Mouse (Mus musculus): ENCODE measurements around the gene 2300002M23Rik.

2300002M23Rik gene

DNA sequence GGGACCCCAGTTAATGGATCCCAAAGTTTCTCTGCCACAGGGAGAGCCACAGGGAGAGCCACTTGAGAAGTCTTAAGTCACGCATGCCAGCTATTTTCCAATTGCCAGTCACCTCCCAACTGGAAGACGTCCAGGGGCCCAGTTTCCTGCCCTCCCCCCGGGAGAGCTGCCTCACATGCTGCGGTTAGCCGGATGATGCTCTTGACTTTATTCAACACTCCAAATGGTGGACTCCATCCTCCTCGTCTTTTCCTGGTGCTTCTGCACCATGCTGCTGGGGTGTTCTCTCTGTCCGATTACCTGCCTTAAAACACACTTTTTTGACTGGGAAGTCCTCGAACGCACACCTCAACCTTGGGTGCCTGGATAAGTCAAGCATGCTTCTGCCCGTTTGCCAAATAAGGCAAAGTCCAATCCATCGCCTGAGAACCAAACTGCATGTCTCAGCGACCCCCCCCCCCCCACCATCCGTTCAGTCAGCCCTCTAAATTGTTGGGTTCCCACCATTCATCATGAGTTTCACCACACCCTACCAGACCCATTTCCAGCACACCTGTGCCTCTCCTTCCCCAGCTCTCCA lies 11.0 kb upstream of the 2300002M23Rik start:
- DNase-seq (ENCODE audit: low read depth): no peak

DNA sequence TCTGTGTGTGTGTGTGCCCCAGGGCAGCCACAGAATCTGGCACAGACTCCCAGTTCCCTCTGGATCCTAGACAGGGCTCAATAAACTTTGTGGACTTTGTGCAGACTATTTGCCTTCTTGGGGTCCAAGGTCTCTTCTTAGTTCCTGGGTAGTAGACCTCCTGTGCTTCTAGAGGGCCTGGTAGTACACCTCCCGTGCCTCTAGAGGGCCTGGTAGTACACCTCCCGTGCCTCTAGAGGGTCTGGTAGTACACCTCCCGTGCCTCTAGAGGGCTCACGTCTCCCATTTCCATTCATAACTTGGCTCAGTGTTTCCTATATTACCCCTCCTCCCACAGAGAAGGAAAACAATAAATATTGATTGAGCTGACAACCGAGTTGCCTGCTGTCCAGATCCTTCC lies 10.4 kb upstream of the 2300002M23Rik start:
- DNase-seq (ENCODE audit: low read depth): peak; percentile 67

DNA sequence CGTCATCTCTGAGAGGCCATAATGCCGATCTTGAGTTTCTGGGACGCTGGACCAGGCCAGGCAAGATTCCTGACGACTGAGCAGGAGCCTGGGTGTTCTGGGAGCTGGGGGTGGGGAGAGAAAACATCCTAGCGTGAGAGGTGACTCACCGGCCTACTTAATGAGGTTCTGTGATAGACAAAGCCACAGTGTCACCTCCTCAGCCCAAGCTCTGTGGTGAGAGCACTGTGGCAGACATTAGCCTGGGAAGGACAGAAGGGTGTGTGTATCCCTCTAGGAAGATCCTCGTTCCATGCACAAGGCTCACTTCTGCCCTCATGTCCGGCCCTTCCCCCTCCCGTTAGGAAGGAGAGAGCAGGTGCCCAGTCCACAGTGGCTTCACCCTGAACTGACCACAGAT lies 9.9 kb upstream of the 2300002M23Rik start:
- DNase-seq (ENCODE audit: low read depth): no peak

DNA sequence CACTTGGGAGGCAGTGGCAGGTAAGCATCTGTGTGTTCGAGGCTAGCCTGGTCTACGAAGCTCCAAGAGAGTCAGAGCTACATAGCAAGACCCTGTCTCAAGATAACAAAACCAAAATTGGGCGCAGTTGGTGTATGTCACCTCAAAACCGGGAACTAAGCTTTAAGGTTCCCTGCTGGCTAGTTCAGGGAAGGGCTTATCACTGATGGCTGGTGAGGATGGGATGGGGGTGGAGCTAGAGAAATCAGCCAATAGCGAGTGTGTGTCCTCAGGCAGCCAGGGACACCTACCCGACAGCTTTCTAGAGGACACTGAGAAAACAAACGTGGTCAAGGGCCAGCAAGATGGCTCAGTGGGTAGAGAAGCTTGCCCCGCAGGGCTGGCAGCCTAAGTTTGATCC lies 9.0 kb upstream of the 2300002M23Rik start:
- no peak for DNase-seq (ENCODE audit: low read depth)

DNA sequence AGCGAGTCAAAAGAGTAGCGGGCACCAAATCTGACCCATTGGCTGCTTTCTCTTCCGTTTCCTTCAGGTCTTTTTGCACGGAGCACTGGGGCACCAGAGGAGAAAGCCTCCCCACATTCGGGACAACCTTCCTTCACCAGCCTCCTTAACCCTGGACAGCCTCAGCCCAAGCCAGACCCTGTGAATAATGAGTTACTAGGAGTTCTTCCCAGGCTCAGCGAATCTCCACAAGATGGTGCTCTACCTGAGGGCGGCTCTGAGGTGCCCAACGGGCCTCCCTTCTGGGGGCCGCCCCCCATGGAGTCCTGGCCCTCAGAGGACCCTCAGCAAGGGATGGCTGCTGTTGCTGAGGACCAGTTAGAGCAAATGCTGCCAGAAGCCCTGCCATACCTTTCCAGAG lies 517 bp downstream of the 2300002M23Rik start:
- no peak for DNase-seq (ENCODE audit: low read depth)

DNA sequence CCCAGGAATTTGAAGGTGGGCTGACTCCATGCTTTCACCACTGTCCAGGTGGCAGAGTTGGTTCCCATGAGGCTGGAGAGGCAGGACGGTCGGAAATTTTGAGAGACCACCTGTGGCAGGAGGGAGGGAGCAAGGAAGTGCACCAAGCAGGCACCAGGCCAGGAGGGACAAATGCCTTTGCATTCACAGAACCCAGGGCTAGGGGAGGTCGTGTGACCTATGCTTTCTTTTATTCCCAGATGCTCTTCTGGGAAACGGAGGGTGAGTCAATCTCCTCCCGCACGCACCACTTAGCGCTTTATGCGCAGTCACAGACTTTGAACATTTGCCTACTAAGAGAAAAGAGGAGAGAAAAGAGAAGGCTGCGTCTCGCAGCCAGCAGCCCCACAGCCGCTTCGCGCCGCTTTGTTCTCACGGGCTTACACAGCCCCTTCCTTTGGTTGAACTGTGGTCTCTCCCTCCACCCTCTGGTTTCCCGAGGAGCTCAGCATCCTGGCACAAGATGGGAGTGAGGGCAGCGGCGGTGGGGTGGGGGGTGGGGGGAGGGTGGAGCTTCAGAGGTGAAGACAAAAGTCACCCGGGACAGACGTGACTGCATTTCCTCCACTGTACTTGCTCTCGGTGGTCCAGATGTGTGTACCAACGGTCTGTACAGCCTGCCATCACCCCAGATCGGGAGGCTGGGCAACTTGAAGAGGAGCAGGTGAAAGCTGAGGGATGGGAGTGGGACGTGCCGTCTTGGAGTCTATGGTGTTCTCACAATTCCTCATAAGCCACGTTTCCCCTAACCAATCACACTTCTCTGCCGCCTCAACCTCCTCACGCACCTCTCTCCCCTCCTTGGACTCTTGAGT lies 2.1 kb downstream of the 2300002M23Rik start:
- peak; percentile 33 for DNase-seq (ENCODE audit: low read depth)

DNA sequence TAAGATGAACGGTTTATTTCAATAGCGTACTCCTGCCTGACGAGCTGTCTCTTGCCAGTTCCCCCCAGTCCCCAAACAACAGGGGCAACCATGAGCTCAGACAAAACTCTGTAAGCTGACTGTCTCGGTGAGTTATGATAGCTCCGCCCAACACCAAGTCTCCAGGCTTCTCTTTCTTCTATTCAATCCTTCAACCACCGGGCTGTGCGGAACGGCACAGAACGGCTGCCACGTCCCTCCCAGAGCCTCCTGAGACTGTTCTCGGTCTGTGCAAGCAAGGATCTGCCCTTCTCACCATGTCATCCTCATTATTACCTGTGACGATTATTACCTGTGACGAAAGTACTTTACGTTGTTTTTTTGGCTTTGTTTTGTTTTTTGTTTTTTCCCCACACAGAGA lies 3.6 kb downstream of the 2300002M23Rik start:
- DNase-seq (ENCODE audit: low read depth): no peak

DNA sequence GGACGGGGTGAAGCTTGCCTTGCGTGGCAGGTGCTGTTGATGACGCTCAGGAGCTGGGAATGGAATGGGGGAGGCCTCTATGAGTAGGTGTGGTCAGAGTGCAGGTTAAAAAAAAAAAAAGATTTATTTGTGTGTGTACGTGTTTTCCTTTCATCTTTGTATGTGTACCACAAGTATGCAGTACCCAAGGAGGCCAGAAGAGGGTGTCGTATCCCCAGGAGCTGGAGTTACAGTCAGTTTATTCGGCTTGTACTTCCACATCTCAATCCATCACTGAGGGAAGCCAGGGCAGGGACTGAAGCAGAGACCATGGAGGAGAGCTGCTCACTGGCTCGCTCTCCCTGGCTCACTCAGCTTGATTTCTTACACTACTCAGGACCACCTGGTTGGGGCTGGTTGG lies 4.2 kb downstream of the 2300002M23Rik start:
- DNase-seq (ENCODE audit: low read depth): no peak

DNA sequence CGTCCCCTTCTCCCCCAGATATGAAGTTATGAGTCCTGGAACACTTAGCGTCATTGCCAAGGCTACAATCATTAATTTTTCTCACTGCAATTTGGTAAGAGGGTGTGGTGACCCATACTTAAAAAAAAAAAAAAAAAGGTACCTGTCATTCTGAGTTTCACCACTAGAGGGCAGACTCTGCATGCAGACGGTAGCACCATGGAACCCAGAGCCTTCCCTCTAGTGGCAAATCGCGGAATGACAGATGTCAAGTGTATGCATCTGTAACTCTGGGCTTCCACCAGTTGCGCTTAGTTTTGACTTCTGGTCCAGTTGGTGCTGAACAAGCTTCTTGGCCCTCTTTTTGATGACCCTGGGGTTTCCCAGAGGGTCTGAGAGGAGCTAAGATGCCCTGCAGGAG lies 11.0 kb downstream of the 2300002M23Rik start:
- DNase-seq (ENCODE audit: low read depth): peak; percentile 97

DNA sequence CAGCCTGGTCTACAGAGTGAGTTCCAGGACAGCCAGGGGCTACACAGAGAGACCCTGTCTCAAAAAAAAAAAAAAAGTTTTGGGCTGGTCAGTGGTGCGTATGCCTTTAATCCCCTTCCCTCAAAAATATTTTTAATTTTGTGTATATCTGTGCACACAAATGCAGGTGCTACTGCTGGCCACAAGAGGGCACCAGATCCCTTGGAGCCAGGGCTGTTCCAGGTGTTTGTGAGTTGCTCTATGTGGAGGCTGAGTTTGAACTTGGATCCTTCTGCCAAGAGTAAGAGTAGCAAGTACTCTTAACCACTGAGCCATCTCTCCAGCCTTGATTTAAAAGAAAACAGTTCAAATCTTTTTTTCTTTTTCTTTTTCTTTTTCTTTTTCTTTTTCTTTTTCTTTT lies 15.7 kb downstream of the 2300002M23Rik start:
- DNase-seq (ENCODE audit: low read depth): peak; percentile 32

DNA sequence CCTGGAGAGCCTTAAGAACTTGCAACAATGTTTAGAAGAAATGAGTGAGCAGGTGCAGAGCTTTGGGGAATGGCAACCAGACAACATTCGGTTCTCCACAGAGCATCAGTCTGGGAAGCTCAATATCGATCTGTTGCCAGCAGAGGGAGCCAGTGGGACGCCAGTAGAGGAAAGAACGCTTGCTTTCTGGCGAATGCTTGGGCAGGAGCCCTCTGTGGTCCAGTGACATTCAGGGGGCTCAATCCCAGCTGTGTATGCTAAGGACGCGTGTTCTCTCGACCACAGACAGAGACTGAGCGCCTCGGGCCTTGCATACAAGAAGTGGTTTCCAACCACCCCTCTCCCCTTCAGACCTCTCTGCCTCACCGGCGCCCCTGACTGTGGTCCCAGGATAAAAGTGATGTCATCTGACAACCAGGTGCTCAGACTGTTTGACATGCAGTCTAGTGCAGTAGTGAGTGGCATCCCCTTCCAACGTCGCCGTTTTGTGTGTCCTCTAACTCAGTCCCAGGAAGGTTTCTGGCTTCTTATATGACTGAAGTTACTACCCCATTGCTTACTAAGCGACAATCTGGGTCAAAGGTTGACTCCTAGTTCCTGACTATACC lies 17.2 kb downstream of the 2300002M23Rik start:
- DNase-seq (ENCODE audit: low read depth): peak; percentile 86

DNA sequence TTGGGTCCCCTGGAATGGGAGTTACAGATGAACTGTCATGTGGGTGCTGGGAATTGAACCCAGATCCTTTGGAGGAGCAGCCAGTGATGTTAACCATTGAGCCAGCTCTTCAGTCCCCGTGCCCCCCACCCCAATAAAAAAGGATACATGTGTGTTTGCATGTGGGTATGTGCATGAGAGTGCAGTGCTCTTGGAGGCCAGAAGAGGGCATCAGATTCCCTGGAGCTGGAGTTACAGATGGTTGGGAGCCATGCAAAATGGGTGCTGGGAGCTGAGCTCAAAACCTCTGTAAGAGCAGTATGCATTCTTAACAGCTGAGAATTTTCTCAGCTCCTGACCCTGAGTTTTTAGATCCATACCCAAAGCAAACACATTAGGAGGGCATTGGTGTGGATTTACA lies 20.0 kb downstream of the 2300002M23Rik start:
- no peak for DNase-seq (ENCODE audit: low read depth)

DNA sequence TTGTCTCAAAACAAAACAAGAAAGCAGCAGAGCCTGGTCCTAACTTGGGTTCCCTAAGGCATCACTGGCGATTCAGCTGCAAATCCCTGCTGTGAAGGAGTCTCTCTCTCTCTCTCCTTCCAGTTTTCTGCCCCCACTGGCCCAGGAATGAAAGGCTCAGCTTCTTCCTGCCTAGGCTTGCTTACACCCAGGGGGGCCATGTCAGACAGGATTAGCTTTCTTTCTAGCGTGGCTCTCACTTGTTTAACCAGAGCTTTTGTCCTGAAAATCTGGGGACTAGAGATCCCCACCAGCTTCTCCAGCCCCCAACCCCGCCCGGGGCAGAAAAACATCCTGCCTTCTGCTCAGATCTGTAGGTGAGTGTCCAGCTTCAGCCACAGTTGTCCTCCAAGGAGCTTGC lies 21.1 kb downstream of the 2300002M23Rik start:
- no peak for DNase-seq (ENCODE audit: low read depth)

DNA sequence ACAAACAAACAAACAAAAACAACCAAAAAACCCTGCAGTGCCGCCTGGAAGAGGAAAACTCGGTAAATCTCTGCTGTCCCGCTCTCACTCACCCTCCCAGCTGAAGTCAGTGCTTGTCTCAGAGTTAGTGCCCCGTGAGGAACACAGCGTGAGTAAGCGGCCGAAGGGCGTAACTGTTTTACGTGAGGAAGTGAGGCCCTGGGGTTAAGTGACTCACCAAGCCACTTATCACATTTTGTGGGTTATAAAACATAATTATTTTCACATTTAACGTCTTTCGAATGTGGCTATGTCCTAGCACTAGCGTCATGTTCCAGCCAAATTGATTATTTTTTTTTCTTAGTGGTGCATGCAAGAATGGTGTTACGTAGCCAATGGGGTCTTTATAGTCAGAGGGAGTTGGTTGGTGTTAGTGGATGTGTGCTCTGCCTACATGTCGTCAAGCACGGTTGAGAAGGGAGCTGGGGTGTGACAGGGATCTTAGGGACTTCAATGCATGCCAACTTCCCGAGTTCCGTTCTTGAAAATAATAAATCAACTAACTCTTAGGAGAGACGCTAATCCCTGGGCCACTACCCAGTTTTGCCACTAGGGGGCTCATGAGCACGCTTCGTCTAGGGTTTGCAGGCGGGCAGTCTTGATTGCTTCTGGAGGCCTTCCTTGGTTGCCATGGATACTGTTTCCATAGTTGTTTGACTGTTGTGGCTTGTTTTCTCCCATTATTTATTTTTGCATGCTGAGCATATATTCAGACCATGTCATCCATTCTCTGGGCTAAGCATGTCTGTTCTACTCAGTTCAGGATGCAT lies 23.4 kb downstream of the 2300002M23Rik start:
- DNase-seq (ENCODE audit: low read depth): peak; percentile 87

DNA sequence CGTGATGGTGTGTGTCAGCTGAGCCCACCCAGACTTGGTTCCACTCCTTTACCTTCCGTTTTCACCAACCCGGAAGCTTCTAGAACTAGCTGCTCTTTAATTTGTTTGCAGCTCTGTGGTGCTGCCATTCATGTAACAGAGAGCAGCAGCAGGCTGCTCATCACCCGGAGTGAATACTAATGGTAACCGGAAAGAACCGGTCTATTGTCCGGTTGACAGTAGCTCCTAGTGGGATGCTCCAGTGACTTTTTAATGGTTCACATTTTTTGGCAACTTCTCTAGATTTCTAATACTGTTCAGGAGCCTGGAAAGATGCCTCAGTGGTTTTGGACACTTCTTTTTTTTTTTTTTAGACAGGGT lies 23.9 kb downstream of the 2300002M23Rik start:
- no peak for DNase-seq (ENCODE audit: low read depth)

DNA sequence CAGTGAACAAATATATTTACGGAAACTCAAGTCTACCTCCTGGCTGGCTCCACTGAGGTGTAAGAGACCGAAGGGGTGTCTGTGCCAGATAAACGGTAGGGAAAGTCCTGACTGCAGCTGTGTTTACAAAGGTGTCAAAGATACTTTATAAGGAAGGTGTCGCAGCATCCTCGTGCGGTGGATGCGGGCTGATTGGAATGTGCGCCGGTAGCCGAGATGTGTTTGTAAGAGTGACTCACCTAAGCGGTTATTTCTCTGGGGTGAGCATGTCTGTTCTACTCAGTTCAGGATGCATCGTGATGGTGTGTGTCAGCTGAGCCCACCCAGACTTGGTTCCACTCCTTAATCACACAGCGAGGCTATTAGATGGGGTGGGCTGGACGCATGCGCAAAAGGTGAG lies 24.5 kb downstream of the 2300002M23Rik start:
- no peak for DNase-seq (ENCODE audit: low read depth)

DNA sequence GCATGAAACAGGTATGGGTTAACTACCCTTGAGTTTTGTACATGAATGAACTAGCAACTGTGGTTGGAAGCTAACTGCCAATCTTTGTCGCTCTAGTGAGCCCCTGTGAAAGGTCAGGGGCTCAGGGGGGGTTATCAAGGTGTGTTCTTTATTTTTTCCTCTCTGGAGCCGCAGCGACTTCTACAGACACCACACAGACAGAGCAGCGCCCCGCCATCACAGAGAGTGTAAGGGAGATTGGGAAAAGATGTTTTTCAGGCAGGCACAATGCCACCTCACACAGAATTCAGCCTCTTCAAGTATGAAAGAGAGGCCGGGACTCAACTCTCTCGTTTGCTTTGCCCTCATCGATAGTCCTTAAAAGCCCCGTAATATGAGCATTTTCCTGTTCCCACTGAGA lies 24.9 kb downstream of the 2300002M23Rik start:
- DNase-seq (ENCODE audit: low read depth): no peak

DNA sequence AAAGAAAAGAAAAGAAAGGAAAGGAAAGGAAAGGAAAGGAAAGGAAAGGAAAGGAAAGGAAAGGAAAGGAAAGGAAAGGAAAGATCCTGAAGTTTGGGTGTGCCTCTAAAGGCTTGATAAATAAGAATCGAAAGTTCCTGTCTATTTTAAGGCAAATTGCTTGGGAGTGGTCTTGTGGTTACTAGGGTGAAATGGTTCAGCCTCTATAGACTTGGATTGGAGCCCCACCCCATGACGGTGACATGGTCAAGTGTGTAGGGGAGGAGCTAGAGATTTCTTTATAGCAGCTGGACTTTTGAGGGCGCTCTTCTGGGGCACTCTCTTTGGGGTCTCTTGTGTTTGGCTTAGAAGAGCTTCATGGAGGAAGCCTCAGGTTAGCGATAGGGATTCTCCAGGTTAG lies 26.5 kb downstream of the 2300002M23Rik start:
- no peak for DNase-seq (ENCODE audit: low read depth)

DNA sequence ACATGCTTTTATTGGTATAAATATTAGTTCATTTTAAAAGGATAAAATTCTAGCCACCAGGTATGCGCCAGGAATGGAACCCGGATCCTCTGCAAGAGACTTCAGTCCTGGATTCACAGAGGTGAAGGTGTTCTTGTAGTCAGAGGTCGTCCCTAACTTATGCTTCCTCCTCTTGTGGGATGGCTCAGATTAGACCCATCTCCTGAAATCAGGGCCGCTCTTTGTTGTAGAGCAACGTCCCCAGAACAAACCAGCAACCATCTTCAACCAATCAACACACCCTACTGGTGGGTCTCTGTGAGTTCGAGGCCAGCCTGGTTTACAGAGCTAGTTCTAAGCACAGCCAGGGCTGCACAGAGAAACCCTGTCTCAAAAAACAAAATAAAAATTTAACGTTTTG lies 27.2 kb downstream of the 2300002M23Rik start:
- no peak for DNase-seq (ENCODE audit: low read depth)

DNA sequence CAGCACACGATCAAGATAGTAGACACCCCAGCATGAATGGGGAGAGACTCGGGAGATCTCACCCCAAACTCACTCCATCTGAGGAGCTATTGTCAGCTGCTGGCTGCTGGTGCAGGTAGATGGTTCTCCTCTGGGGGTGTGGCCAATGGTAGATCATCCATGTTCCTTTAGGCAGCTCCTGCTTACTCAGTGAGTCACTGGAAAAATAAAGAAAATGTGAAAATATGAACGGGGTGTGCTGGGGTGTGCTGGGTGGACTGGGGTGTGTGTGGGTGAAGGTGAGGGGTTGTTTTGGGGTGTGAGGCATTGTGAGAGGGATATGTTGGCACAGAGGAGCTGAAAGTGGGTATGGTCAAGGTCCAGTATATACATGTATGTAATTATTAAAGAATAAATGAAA lies 30.1 kb downstream of the 2300002M23Rik start:
- no peak for DNase-seq (ENCODE audit: low read depth)

DNA sequence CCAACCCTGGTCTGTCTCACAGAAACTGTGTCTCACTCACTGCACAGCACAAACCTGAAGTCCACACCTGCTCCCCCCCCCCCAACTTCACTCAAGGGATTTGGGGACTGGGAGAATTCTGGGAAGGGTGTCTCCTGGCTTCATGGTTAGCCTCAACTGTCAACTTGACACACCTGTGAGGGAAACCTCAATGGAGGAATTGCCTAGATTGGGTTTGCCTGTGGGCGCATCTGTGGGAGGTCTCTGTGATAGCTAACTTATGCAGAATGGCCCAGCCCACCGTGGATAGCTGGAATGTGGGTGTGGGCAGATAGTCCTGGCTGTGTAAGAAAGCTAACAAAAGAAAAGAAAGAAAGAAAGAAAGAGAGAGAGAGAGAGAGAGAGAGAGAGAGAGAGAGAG lies 34.0 kb downstream of the 2300002M23Rik start, which contains the start of gene Sfta2:
Gene Sfta2 (plus strand): TSS at position 301 of the 400 bp plus-strand sequence.
- no peak for DNase-seq (ENCODE audit: low read depth)

DNA sequence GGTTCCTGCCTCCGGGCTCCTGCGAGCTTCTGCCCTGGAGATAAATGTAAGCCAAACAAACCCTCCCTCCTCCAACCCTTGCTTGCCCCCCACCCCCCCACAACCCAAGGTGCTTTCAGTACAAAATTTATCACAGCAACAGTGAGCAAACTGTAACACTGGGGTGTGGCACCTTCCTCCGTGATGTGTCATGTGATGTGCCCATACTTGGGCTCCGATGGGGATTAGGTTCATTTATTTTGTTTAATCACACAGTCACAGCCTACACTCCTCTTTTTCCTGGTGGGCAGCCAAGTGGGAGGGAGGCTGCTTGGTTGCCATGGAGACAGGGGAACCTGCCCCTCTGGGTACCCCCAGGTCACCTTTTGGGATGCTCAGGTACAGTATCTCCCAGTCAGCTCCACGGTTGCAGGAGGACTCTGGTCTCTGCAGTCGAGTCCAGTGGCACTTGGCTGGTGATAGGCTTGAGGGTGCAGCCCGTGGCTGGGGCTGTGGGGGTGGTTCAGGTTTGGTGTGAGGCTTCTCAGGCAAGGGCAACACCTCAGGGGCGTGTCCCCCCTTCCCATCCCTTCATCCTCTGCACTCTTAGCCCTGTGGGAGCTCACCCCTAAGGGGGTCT lies 34.6 kb downstream of the 2300002M23Rik start:
- DNase-seq (ENCODE audit: low read depth): no peak
